Mouse (Mus musculus) spleen, adult 2 months (tissue): ENCODE results near the gene Dnajc14. TPM values are rescaled to one million over a fixed set of nuclear protein-coding genes. Genes with fewer than 3 reads are reported as not detected.

Experiments
- DNase-seq, 2 experiments: peaks; one replicate each; pipeline versions ENCODE4 v3.0.0 to v3.0.0-alpha.2; 2012 to 2021; ENCODE audit warnings: low spot score in 2 of 2, low read depth in 1 of 2
- H3K27ac ChIP-seq: fragments of 200-500 bp; 2 replicates; pipeline ENCODE4 v1.5.1; 2012; ENCODE audit warnings: low read length, inconsistent platforms; ENCODE audit not compliant: insufficient read depth
- H3K27me3 ChIP-seq: fragments of 200-500 bp; 2 replicates; pipeline ENCODE4 v1.6.1; 2012; ENCODE audit warnings: mild to moderate bottlenecking, moderate library complexity, low read length, inconsistent platforms; ENCODE audit not compliant: control insufficient read depth, insufficient read depth
- H3K36me3 ChIP-seq: fragments of 200-500 bp; 2 replicates; pipeline ENCODE4 v1.6.1; 2012; ENCODE audit warnings: mild to moderate bottlenecking, low read length, inconsistent platforms; ENCODE audit not compliant: control insufficient read depth, insufficient read depth
- H3K4me1 ChIP-seq: fragments of 200-500 bp; 2 replicates; pipeline ENCODE4 v1.6.1; 2011; ENCODE audit warnings: inconsistent platforms; ENCODE audit not compliant: control insufficient read depth, insufficient read depth, insufficient read length
- H3K4me3 ChIP-seq: fragments of 200-500 bp; 2 replicates; pipeline ENCODE4 v1.5.1; 2011; ENCODE audit warnings: mild to moderate bottlenecking, inconsistent platforms; ENCODE audit not compliant: insufficient read depth, insufficient read length; ENCODE audit errors: extremely low read depth
- CTCF ChIP-seq: fragments of 200-500 bp; IDR thresholded peaks from 2 replicates; pipeline ENCODE4 v1.5.1; 2011; ENCODE audit warnings: mild to moderate bottlenecking, inconsistent platforms; ENCODE audit not compliant: insufficient read depth, insufficient read length, insufficient replicate concordance; ENCODE audit errors: extremely low read depth
- POLR2A ChIP-seq: fragments of 200-500 bp; IDR thresholded peaks from 2 replicates; pipeline ENCODE4 v1.6.1; 2011; ENCODE audit warnings: low read depth, low read length, inconsistent platforms
- whole genome bisulfite sequencing: fragments of 180-500 bp; shearing (Covaris S2); methylation state at CpG from one replicate; pipeline ENCODE4 v1.1.7; 2018; 5-methylcytosine and 5-hydroxymethylcytosine counted together
- polyA plus RNA-seq: library from polyadenylated mRNA; depleted of rRNA; stranded (reverse); fragments of >200 nt; gene quantifications from 2 replicates; pipeline ENCODE4 v1.2.3, GENCODE M21; 2012

Gene Dnajc14
- polyA plus RNA-seq, 1 experiment: 9.1 TPM

DNA sequence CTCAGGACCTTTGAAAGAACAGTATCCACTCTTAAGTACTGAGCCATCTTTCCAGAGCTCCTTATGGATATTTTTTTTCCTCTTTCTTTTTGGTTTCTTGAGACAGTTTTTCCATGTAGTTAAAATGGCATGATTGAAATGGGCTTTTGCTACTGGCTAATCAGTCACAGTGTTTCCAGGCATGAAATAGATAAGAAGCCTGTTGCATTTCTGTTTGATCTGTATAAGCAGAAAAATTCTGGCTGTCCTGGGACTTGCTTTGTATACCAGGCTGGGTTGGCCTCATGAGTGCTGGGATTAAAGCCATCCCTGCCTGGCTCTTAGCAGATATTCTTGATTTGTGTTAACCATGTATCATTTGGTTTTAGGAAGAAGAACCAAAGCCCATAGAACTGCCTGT lies 35.6 kb downstream of the Dnajc14 start:
- Histone ChIP-seq H3K4me1 (no peaks in the 10 kb centered on the region), H3K27me3 (no peaks in the 10 kb centered on the region), H3K4me3 (no peak overlapping the region), H3K27ac (no peak overlapping the region), H3K36me3 (peaks cover 29% of the 10 kb centered on the region)
- TF ChIP-seq CTCF (no peak), POLR2A (no peak)
- no peak for DNase-seq

DNA sequence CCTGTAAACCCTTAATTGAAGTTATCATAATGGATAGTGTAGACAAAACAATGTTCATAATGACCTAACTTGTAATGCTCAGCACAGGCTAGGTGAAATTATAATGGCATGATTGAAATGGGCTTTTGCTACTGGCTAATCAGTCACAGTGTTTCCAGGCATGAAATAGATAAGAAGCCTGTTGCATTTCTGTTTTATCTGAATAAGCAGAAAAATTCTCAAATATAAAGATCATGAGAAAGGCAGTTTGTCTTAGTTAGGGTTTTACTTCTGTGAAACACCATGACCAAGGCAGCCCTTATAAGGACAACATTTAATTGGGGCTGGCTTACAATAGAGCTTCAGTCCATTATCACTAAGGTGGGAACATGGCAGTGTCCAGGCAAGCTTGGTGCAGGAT lies 36.8 kb downstream of the Dnajc14 start:
- H3K4me3 ChIP-seq: no peak overlapping the region
- peaks cover 30% of the 10 kb centered on the region for H3K36me3 ChIP-seq
- no peak for DNase-seq
- no peaks in the 10 kb centered on the region for H3K27me3 ChIP-seq
- no peaks in the 10 kb centered on the region for H3K4me1 ChIP-seq
- H3K27ac ChIP-seq: no peak overlapping the region
- TF ChIP-seq POLR2A: no peak
- TF ChIP-seq CTCF: no peak

DNA sequence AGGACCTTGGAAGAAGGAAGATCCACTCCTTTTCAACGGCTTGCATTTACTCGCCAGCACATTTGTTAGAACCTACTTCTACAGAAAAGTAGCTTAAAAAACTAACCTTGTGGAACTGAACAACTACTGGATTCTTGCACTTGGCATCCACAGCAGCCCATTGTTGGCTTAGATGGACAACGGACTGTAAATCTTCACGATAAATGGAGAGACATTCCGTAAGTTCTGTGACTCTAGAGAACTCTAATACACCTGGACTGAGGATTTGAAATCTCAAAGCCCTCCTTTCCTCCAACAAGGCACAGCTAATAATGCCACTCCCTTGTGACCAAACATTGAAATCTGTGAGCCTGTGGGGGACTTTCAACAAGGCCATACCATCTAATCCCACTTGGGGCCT lies 39.4 kb downstream of the Dnajc14 start:
- Histone ChIP-seq H3K27me3 (no peaks in the 10 kb centered on the region), H3K4me3 (no peak overlapping the region), H3K27ac (no peak overlapping the region), H3K36me3 (peaks cover 28% of the 10 kb centered on the region), H3K4me1 (no peaks in the 10 kb centered on the region)
- no peak for DNase-seq
- WGBS: 95% methylated on average over 5 of the region's 5 CpGs
- TF ChIP-seq CTCF (no peak), POLR2A (no peak)

DNA sequence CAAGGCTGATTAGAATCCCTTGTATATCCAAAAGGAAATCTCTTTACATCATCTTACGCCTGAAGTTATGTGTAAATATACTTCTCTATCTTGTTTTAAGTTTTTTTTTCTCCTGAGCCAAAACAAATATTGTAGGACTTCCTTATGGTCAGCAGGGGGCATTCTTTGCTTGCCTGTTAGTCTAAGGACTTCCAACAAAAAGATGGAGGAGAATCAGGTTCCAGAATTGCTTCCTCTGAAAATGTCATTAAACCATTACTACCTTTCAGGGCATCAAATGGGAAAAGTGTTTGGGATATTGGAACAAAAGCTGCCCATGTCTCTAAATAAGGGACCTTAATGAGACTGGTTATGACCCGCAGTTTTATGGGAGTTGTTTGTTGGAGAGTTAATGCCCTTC lies 41.7 kb downstream of the Dnajc14 start:
- TF ChIP-seq CTCF: no peak
- TF ChIP-seq POLR2A: no peak
- 94% methylated on average over 2 of the region's 2 CpGs for WGBS
- Histone ChIP-seq H3K4me1 (no peaks in the 10 kb centered on the region), H3K27ac (no peak overlapping the region), H3K4me3 (no peak overlapping the region; the same call in 1 of the 2 replicates), H3K27me3 (no peaks in the 10 kb centered on the region), H3K36me3 (peaks cover 31% of the 10 kb centered on the region)
- no peak for DNase-seq

DNA sequence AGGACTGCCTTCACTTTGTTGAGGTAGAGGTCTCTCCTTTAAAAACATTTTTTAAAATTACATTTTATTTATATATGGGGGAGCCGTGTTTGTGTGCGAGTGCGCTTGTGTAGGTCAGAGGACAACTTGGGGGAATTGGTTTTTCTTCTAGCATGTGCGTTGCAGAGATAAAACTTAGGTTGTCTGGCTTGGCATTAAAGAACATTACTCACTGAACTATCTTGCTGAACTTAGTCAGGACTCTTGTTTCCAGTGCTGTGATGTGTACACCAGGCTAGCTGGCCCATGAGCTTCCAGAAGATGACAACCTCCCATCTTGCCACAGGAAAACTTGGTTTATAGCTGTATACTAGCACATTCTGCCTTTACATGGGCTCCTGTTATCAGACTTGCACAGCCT lies 42.8 kb downstream of the Dnajc14 start:
- 92% methylated on average over 4 of the region's 4 CpGs for WGBS

DNA sequence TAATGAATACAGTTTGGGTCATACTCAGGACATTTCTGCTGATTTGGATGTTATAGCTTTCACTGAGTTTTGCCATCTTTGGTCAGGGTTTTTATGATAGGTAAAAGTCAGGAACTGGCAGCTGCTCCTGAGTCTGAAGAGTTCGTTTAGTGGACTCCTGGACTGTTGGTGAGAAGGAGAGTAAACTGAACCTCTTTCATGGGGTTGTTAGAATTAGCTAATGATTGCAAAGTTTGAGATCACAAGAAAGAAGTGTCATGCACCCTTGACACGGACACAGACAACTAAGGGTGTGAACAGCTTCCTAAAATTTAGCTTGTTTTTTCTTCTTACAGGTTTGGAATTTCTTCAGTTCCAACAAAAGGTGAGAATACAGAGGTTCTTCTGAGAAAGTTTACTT lies 44.6 kb downstream of the Dnajc14 start:
- WGBS: 91% methylated on average over 2 of the region's 2 CpGs
- Histone ChIP-seq H3K36me3 (peaks cover 21% of the 10 kb centered on the region), H3K27ac (no peak overlapping the region), H3K27me3 (no peaks in the 10 kb centered on the region), H3K4me1 (no peaks in the 10 kb centered on the region), H3K4me3 (no peak overlapping the region)
- TF ChIP-seq CTCF (no peak), POLR2A (no peak)
- no peak for DNase-seq

More for the DNA sequence above, 42.8 kb downstream of the Dnajc14 start:
- no peak for TF ChIP-seq CTCF
- no peak for TF ChIP-seq POLR2A
- no peak for DNase-seq
- Histone ChIP-seq H3K36me3 (peaks cover 26% of the 10 kb centered on the region), H3K27me3 (no peaks in the 10 kb centered on the region), H3K27ac (no peak overlapping the region), H3K4me1 (no peaks in the 10 kb centered on the region), H3K4me3 (no peak overlapping the region)

DNA sequence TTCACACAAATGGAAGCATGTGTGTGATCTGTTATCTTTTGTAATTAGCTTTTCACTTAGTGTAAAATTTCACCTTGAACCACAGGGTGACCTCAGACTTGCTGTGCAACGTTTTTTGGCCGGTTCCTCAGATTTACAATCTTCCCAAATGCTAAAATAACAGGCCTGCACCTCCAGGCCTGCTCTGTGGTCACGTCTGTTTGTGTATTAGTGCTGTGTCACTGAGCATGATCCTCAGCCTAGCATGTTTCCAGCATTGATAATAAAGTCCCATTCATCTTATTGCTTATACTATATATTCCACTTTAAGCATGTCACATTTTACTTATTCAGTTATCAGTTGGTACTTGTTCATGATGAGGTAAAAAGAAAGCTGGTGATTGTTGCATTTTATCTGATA lies 46.5 kb downstream of the Dnajc14 start:
- no peak for DNase-seq
- TF ChIP-seq POLR2A (no peak), CTCF (no peak)
- H3K36me3 ChIP-seq: peaks cover 20% of the 10 kb centered on the region
- WGBS: 71% methylated on average over 3 of the region's 3 CpGs
- H3K27me3 ChIP-seq: no peaks in the 10 kb centered on the region
- no peaks in the 10 kb centered on the region for H3K4me1 ChIP-seq
- H3K27ac ChIP-seq: no peak overlapping the region
- H3K4me3 ChIP-seq: no peak overlapping the region
